Mouse (Mus musculus) c-Kit-positive CD71-negative TER-119-negative erythroid progenitor cells, embryonic 14.5 days (primary cell): ENCODE measurements around the gene Cdkal1.

Experiments used
- DNase-seq: peaks from one replicate; pipeline ENCODE4 v3.0.0-alpha.2; 2013; ENCODE audit warnings: low read depth

Cdkal1 gene

DNA sequence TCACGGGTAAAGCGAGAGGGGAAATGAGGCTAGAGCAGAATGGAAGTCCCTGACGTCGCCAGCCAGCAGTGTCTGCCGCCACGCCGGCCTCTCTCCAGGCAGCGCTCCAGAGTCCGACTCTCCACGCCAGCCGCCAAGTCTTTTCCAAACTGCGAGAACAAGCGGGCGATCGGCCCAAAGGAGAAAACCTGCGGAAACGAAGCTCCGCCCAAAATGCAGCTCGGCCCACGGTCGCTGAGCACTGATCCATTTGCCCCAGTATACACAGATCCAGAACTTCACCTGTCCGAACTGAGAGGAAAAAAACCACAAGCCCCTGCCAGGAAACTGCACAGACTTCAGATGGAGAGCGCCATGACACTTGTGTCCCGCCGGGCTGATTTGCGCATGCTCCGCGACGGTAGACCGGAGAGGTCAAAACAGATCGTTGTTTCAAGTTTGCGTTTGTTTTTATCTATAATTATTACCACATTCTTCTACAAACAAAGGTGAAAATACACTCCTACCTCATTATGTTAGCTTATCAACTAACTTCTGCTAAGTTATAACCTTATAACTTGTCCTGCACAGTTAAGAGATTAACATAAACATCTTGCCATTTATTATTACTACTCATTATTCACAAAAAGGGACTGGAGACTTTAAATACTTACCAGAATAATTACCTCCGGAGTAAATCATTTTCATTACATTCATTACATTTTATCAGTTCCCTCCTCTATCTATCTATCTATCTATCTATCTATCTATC lies at the start of gene Cdkal1:
Gene Cdkal1 (minus strand): TSS at position 394 of the 751 bp plus-strand sequence.
- DNase-seq = peak; percentile 69

DNA sequence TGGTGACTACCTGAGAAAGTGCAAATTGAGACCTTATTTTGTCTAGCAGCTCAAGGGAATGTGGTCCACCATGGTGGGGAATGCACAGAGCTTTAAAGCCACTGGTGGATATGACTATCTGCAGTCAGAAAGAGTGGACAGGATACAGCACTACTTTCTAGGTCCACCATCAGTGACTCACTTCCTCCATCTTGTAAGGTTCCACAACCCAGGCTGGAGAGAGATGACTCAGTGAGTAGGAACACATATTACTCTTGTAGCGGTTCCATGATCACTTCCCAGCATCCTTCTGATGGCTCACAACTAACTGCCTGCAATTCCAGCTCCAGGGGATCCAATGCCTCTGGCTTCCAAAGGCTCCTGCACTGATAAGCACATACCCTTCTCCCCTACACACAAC lies 47.9 kb upstream of the Cdkal1 start:
- DNase-seq = peak; percentile 8

DNA sequence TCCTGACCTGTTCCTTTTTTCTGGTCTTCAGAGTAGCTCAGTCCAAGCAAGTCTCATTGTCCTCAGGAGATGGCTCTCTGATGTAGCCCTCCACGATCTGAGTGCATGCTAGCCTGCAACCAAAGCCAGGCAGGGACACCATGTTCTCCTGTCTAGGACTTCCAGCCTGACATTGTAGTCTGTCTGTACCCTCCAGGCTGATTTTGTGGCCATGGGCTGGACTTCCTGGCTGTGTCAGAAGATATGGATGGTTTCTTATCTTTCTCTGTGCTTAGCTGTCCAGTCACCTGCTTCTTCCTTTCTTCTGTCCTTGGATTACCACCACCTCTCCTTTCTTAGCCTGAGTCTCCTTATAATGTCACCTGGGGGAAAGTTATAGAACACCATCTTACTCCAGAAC lies 47.2 kb upstream of the Cdkal1 start:
- no peak for DNase-seq

DNA sequence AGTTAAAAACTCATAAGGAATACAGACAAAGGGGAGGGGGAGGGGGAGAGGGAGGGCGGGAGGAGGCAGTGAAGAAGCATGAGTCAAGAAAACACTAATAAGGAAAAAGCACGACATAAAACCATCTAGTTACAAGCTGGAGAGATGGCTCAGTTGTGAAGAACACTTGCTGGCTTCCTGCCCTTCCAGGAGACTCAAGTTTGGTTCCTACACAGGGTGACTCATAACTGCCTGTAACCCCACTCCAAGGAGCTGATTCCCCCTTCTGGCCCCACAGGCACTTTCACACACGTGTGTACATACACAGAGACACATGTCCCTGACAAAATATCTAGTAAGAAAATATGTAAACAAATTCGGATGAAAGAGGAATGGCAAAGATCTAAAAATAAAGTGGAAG lies 46.2 kb upstream of the Cdkal1 start:
- DNase-seq = no peak

DNA sequence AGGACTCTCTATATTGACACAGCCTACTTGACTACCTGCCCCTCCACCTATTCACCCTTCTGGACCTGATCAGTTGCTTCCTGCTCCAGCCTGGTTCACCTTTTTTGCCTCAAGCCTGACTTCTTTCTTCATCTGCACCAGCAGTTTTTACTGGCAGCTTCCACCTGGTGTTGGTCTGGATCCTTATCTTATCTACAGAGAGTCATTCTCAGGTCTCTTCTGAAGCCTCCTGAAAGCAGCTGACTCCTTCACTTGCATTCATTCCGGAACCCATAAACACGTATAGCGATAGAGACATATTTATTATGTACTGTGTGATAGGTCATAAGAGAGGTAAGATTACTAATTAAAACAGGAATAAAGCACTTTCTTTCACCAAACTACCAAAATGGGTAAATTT lies 11.3 kb upstream of the Cdkal1 start:
- no peak for DNase-seq

DNA sequence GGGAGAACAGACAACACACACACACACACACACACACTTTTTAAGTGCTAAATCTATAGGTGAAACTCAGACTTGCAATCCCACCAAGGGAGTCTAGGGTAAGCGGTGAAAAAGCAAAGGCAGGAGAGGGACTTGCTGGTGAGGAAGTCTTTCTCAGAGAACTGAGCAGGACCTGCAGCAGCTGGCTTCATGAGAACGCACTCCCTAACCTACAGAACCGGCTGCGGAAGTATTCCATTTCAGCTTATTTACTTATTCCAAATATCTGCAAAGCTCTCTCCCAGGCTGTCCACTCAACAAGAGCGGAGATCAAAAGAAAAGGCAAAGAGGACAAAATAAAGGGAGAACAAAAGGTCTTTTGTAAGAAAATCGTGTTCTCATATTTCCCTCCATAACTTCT lies 8.9 kb upstream of the Cdkal1 start:
- DNase-seq = no peak

DNA sequence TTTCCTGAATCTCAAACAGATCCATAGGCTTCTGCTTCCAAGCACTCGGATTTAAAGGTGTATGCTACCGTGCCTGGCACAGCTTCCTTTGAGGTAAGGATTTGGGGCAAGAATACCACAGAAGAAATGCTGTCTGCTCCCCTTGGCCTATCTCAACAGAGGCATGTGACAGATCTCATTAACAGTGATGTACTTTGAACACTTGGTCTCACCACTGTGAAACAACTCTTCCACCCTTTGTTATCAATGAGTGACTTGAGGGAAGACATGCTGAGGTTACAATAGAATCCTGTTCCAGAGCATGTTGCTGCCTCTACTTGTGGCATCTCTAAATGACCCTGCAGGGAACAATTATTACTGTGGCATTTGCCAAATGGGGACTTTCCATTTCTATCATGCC lies 4.6 kb upstream of the Cdkal1 start:
- no peak for DNase-seq

DNA sequence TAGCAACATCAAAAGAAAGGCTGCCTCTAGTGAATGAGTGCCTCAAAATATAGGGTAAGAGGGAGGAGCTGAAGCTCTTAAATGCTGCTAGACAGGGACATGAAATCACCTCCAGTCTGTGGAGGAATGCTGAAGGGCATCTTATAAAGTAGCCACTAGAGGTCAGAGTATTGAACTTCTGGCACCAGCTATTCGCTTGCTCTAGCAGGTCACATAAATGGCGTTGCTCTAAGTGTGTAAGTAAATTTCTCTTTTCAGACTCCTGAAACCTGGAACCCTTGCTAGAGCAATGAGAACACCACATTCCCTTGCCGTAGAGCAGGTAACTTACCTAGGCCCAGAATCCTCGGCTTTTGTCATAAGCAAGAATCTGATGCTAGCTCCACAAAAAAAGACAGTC lies 2.0 kb upstream of the Cdkal1 start:
- peak; percentile 26 for DNase-seq

DNA sequence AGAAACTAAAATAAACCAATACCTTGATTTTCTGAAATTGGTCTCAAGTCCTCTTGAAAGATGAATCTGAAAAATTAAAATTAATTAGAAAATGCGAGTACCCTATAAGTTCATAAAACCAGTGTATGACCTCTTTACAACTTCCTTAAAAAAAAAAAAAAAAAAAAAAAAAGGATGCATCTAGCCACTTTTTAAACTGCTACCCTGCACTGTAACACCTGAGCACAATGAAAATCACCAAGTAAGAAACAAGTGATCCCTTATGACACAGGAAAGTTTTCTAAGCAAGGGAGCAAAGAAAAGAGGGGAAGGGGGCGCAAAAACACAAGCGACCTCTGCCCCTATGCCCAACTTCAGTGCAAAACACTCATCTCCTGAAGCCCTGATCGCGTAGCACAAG lies 598 bp downstream of the Cdkal1 start:
- DNase-seq = no peak

DNA sequence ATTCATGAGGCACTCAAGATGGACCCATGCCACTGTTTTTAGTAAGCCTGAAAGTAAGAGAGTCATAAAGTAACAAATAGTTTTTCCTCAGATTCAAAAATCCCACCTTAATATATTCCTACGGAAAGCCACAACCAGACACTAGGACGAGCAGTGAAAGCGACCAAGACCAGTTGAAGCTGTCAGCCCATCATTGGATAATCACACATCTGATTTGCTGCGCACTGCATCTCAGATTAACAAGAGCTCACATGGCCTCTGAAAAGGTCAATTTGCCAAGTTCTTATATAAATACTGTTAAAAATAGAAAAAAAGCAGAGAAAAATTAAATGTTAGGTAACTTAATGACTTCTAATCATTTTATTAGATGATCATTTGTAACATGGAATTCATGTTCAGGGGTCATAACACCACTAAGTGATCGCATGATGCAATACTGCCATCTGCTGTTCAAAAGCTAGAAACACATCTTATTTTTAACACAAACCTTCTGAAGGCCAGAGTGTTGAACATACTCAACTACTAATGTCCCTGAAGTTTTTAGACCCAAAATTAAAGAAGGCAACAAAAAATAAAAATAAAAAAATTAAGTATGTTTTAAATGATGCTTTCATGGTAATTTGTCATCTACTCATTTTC lies 16.9 kb downstream of the Cdkal1 start:
- DNase-seq = peak; percentile 33

DNA sequence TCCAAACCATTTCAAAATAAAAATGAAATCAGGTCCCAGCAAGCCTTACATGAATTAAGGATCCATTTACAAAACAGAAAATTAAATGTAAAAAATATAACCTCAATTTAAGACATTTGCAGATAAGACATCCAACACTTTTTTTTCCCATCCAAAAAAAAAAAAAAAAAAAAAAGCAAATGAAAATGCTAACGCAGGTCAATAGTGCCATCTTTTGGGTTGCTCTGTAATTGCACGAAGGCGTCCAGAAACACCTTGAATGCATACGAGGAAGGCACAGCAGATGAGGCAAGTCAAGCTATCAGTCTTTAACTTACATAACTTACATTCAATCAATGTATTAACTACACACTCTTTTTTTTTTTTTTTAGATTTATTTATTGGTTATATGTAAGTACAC lies 20.3 kb downstream of the Cdkal1 start:
- peak; percentile 26 for DNase-seq

DNA sequence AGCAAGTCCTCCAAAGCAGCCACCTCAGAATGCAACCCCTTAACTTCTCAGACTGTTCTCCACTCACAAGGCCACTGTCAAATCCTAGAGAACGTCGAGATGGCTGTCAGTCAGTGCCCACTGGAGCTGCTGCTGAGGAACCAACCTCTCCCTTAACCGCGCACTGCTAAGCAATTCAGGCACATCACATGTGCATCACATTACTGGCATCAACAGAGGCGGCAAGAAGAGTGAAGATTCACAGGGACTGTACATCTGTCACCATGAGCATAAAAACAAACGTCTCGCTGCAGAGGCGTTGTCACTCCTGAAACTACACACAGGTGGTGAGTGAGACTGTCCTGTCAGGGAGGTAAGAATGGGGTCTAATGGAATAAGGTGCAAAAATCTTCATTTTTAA lies 21.7 kb downstream of the Cdkal1 start:
- DNase-seq = no peak

DNA sequence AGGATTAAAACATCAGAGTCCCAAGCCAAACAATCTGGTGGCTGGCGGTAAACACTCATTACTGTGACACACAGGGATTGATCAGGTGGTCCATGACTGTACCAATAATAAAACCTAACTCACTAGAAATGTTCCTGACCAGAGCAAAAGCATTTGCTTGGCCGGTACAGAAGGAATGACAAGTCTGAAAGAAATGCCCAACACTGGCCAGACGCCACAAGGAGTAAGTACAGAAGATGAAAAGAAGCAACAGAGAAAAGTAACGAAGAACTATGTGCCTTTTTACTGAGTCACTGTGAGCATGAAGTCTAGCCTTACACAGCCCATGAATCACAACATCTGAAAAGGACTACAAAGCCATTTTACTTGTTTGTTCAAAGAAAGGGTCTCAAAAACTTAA lies 24.3 kb downstream of the Cdkal1 start:
- DNase-seq = no peak

DNA sequence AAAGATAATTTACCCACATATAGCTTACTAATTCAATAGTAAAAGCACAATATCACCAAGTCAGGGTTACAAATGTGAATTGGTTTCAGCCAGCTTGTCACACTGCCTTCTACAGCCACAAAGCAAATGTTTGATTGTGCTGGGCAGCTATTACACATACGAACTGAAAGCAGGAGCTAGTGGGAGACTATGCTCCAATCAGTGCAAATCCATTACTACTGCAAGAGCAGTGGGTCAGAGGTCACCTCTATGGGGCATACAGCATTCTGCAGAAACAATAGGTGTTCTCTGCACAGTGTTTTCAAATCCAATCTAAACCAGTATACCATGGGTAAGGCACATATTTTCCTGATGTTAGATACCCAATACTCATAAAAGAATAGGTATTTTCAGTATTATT lies 27.4 kb downstream of the Cdkal1 start:
- DNase-seq = no peak

DNA sequence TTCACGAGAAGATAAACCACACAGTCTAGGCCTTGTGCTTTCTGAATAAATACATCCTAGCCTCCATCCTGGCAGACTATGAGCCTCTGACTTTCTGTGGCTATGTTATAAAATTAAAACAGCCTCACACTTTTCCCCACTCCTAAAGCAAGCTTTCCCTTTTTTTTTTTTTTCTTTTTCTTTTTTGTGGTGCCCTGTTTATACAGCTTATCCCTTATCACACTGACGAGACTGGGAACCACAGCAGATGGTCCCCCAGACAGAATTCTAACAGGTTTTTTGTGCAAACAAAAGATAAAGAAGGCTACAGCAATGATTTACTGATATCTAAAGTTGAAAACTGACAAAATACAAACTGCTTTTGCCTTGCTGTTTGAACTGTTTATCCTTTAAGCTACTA lies 29.0 kb downstream of the Cdkal1 start:
- no peak for DNase-seq

DNA sequence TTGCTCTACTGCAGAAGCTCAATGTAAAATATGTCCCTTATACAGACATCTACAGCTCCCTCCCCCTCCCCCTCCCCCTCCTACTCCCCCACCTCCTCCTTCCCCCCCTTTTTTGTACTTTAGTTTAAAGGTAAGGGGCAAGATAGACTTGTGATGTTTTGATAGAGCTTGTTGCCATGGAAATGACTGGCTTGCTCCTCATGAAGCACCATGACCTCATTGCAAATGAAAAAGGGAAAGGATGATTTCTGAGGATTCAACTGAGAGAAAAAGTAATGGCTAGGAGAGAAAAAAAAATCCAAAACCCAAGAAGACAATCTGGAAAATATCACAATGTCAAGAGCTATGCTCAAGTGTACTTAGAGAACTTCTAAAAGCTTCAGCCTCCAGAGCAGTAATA lies 29.4 kb downstream of the Cdkal1 start:
- DNase-seq = no peak

DNA sequence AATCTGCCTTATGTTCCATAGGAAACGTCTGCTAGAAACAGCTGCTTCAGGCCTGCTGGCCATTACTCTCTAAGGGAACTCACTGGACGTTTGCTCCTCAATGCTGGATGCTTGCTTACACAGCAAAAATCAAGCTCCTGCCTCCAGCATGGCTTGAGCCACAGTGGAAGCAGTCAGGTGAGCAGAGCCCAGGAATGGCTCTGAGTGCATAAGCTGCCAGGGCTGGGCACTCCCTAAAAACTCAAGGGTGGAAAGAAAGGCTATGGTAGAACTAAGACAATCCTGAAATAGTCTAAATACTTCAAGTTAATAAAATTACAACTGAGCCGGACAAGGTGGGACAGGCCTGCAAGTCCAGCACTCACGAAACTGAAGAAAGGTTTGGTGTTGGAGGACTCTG lies 30.7 kb downstream of the Cdkal1 start:
- no peak for DNase-seq

DNA sequence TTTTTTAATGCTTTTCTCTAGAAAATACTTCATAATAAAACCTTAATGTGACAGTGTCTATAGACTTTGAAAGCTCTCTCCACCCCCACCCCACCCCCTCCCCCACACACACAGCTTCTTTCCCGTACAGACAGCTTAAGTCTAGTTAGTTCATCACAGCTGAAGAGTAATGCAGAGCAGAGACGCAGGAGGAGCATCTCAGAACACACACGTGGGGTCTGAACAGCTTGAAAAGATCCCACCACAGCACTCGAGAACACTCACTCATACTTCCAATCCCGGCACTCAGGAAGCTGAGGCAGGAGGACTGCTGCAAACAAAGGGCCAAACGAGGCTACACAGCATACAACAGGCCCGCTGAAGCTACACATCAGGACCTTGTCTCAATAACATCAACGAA lies 31.1 kb downstream of the Cdkal1 start:
- DNase-seq = no peak

DNA sequence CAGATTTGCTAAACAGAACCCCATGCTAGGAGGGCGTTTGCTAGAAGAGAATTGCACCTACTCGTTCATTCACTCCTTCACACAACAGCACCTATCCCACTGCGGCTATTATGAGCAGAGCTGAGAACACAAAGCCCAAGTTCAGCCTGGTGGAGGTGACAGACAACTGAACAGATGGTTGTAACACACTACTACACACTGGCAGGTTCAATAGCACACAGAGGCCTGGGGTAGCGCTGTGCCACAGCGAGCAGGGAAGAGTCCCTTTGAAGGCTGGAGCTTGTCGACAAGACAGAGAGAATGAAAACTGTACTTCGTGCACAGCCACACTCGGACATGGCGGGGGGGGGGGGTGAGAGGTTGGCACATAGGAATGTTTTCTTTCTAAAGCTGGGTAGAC lies 31.6 kb downstream of the Cdkal1 start:
- no peak for DNase-seq

DNA sequence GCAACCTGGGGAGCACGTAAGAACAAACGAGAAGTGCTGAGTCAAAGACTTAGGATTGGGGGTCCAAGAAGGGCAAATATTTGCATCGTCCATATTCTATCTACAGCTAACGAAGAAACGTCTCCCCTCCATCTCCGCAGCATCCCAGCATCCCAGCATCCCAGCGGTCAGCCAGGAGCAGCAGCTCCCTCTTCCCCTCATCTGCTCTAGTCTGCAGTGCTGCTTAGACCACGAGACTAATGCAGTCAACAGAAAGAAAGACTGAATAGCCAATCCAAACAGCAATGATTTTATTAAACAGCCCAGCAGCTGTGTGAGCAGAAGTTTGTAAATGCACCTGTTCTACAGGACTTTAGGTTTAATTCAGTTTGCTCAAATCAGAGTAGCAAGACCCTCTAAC lies 32.0 kb downstream of the Cdkal1 start:
- DNase-seq = no peak

DNA sequence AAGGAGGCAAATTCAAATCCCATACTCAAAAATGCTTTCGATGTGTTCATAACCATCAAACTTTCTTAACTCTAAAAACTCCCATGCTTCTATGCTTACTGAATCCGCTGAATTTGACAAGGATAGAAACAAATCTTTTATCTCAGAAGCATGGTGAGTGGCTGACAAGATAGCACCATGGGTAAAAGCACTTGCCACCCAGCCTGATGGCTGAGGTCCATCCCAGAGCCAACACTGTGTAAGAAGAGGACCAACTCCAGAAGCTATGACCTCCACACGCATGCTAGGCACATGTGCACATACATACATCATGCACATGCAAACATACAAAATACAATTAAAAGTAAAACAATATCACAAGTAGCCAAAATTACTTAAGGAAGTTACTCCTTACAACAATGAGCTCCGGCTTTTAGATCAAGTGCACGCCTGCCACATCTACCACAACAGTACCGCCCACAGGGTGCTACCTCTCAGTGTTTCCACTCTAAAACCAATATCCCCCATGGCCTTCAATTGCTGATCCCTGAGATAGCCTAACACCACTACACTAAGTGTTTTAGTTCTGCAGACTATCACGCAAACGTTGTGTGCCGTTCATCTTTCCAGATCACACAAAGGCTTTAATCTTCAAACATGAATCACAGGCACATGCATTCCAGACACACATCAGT lies 35.4 kb downstream of the Cdkal1 start:
- no peak for DNase-seq

DNA sequence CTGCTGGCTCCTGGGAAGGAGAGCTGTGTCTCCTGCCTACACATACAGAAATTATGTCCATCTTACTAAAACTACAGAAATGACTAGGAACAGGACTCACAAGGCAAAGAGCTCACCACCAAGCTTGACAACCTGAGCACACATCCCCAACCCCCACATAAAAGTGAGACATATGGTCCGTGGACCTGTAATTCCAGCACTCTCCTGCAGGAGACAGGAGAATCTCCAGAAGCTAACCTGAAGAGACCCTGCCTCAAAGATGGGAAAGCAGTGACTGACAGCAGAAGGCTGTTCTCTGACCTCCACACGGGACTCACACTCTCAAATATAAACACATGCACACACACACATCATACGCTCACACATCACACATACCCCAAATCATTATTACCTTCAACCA lies 36.3 kb downstream of the Cdkal1 start:
- DNase-seq = no peak

DNA sequence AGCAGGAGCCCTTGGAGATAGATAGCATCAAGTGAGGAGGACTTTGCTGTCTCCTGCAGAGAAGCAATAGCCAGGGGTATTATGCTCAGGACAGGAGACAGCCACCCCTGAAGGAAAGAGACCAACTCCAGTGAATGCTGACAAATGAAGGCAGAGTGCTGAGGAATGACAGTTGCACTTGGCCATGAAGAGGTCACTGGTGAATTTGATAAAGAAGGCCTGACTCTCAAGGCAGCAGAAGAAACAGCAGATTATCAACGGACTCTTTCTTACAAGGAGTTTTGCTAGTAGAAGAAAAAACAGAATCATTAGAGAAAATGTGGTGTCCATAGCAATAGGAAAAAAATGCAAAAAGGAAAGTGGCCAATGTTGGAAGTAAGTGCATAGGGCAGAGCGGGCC lies 37.2 kb downstream of the Cdkal1 start:
- DNase-seq = no peak

DNA sequence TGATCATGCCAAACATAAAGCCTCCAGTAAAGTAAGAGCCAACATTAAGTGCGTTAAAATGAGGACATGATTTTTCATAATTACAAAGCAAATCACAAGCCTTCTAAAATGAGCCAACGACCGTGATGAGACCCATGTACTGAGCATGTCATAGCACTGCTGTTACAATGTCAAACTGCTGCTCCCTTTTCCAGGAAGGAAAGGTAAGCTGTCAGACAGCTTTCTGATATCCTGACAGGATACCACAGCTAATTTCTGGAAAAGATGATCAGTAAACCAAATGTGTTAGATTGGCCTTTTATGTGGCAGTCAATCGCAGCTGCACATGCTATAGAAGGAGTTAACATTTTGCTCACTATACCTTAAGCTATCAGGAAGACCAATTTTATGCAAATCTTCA lies 44.7 kb downstream of the Cdkal1 start:
- DNase-seq = no peak
